Mouse (Mus musculus) Muller cell, postnatal 12 days (primary cell): ENCODE measurements around the gene Milr1.
"Not testable (repeated sequence)": the region's sequence is repeated elsewhere in the genome, so short reads cannot be mapped to it uniquely, and the experiment has no call there.

Experiments used
- DNase-seq: peaks from one replicate; pipeline ENCODE4 v3.0.0-alpha.2; 2015; ENCODE audit errors: inconsistent ontology term

The Milr1 gene

DNA sequence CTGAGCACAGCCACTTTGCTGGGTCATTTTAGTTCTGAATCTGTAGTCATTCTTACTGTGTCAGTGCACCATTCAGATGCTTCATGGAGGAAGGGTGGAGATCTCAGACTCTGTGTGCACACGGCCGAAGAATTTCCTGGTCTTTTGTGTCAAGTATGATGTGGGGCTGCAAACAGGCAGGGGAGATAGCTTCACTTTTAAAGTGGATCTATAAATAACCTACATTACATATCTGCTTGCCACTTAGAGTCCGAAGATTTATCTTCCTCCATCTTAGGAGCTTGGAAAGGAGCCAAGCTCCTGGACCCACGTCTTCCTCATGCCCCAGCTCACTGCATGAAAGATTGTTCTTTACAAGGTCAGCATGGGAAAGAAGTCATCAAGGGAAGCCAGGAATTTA, 20.3 kb upstream of the Milr1 start:
- no peak for DNase-seq

- no peak for DNase-seq
These were observed 14.4 kb upstream of the Milr1 start for GRCm38 (mm10) chr11:106736614-106737013.

DNA sequence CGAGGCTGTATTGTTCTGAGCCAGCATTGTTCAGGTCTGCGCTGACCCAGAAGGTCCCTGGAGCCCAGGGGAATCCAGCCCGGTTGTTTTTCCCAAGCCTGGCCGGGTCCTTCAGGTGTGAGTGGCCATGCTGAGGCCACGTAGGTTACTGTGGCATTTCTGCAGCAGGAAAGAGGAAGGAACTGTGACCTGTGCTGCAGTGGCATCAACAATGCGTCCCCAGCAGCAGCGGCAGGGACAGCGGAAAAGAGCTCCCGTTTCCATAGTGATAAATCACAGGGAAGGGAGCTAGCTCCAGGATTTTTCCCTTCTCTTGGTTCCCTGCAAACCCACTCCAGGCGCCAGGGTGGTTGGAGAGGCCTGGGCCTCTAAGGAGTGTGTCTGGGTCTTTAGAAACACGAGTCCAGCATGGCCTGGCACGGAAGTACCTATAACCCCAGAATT, 13.8 kb upstream of the Milr1 start:
- DNase-seq = no peak

DNA sequence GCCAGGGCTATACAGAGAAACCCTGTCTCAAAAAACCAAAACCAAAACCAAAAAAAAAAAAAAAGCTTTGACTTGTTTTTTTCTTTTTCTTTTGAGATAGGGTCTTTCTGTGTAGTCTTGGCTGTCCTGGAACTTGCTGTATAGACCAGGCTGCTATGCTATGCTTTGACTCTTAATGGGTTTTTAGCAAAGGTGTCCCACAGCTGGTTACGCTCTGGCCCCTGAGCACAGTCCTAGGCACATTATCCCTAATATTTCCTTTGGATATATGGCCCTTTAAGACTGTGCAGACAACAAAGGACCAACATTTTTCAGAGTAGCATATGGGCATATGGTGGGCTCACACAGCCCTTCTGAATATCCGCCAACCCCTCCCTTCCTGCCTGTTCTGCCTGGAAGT, 11.9 kb upstream of the Milr1 start:
- DNase-seq = no peak

- DNase-seq = not testable (repeated sequence)
These were observed 10.3 kb upstream of the Milr1 start for GRCm38 (mm10) chr11:106740724-106741123.

- peak; percentile 29 for DNase-seq
These were observed 9.8 kb upstream of the Milr1 start for GRCm38 (mm10) chr11:106741232-106741631.

- DNase-seq = no peak
These were observed 9.2 kb upstream of the Milr1 start for GRCm38 (mm10) chr11:106741826-106742225.

DNA sequence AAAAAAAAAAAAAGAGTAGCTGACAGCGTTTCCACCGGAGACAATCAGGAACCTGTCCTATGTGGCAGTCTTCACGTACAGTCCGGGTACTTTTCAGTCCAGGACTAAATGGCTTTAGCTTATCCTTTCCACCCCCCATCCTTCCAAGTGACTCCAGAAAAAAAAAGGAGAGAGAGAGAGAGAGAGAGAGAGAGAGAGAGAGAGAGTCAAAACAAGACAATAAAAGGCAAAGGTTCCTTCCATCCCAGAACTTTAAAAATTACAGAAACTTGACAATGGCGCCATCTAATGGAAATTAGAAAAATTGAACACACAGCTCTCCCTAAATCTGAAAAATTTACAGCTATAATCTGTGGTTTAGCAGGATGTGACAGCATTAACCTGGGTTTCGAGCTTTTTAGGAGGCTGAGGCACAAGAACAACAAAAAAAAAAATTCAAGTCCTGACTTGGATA, 8.6 kb upstream of the Milr1 start:
- peak; percentile 15 for DNase-seq

- DNase-seq = no peak
These were observed 6.1 kb upstream of the Milr1 start for GRCm38 (mm10) chr11:106744949-106745348.

- not testable (repeated sequence) for DNase-seq
These were observed 1.4 kb upstream of the Milr1 start for GRCm38 (mm10) chr11:106749557-106750120.

- no peak for DNase-seq
These were observed 790 bp upstream of the Milr1 start, which contains the start of gene Pecam1 for GRCm38 (mm10) chr11:106750121-106750751. Gene Pecam1 (minus strand): TSS chr11:106750628.

- DNase-seq = no peak
These were observed 1.1 kb downstream of the Milr1 start for GRCm38 (mm10) chr11:106752103-106752502.

DNA sequence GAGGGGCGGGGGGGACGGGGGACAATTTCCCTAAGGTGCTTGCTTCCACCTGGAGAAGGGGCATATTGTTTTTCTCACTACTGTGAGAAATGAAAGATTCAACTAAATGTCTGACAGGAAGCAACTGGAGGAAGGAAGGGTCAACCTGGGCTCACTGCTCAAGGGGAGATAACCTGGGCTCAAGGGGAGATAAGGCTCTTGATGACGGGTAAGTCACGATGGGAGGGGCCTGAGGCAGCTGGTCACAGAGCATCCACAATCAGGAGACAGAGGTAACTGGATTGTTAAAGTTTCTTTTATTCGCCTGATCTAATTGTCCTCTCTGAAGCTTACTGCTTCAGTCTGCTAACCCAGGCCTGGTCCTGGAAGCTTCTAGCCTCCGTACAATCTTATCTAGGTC, 2.3 kb downstream of the Milr1 start:
- no peak for DNase-seq

DNA sequence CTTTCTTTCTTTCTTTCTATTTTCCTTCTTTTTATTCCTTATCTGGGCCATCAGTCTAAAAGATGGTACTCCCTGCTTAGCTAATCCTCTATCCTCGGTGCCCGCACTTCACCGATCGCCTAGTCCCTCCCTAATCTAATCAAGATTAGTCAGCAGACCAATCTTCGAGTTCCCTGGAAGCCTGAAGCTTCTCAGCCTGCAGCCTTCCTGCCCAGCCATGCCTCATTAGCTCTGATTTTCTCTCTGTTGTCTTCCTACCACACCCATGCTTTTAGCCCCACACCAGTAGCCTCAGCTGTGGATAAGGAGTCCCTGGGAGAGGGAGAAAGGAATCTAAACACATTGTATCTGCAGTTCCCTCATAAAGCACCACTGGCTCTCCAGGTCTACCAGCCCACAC, 4.6 kb downstream of the Milr1 start:
- DNase-seq = no peak

GRCm38 (mm10) chr11:106759028-106759427, 8.0 kb downstream of the Milr1 start:
- DNase-seq = no peak

- DNase-seq = no peak
These were observed 9.5 kb downstream of the Milr1 start for GRCm38 (mm10) chr11:106760511-106760910.

- DNase-seq = no peak
These were observed 11.2 kb downstream of the Milr1 start for GRCm38 (mm10) chr11:106762139-106762799.

DNA sequence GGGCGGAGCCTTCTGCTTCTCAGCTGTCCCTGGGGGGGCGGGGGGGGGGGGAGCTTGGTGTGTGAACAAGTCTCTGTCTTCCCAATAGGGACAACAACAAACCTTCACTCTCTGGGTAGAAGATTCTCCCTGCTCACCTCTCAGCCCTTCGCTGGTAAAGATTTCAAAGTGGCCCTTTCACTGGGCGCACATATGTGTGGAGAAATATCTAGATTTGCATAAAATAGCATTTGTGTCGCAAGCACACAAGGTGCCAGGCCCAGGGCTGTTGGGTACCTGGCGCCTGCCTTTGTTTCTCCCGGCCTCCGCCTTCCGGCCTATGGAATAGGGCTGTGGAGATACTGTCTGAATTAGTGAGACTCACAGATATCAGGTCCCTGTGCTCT, 11.8 kb downstream of the Milr1 start:
- no peak for DNase-seq

GRCm38 (mm10) chr11:106766611-106767162, 15.7 kb downstream of the Milr1 start:
- DNase-seq = no peak

DNA sequence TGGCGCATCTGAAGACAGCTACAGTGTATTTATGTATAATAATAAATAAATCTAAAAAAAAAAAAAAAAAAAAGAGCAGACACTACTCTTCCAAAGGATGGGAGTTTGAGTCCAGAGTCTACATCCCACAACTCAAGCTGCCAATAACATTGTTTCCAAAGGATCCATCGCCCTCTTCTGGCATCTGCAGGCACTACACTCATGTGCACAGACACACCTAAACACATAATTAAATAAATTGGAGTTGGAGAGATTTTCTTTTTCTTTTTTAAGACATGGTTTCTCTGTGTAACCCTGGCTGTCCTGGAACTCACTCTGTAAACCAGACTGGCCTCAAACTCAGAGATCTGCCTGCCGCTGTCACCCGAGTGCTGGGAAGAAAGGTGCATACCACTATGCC, 16.5 kb downstream of the Milr1 start:
- DNase-seq = no peak

- DNase-seq = no peak
These were observed 19.4 kb downstream of the Milr1 start for GRCm38 (mm10) chr11:106770195-106770974.

GRCm38 (mm10) chr11:106773061-106773460, 22.0 kb downstream of the Milr1 start:
- no peak for DNase-seq
